Mouse (Mus musculus) layer of hippocampus, adult 11-12 months (tissue): Measurements from ENCODE around the gene Cxcl17.
"Not testable (repeated sequence)": the region's sequence is repeated elsewhere in the genome, so short reads cannot be mapped to it uniquely, and the experiment has no call there.

ENCODE experiments used
- DNase-seq: peaks from one replicate; pipeline ENCODE4 v3.0.0; 2022; ENCODE audit warnings: low spot score

Cxcl17 gene

GRCm38 (mm10) chr7:25412833-25413441 lies at the start of gene Cxcl17:
TSS of gene Cxcl17 (minus strand) at chr7:25412886.
- no peak for DNase-seq

- not testable (repeated sequence) for DNase-seq
Observed at GRCm38 (mm10) chr7:25462033-25462337, 49.3 kb upstream of the Cxcl17 start.

GRCm38 (mm10) chr7:25461336-25462032 lies 48.8 kb upstream of the Cxcl17 start:
- peak; percentile 63 for DNase-seq

- DNase-seq: no peak
Observed at GRCm38 (mm10) chr7:25452103-25452502, 39.4 kb upstream of the Cxcl17 start.

GRCm38 (mm10) chr7:25449913-25450890 lies 37.5 kb upstream of the Cxcl17 start:
- DNase-seq: no peak

GRCm38 (mm10) chr7:25440816-25441153 lies 28.1 kb upstream of the Cxcl17 start:
- no peak for DNase-seq

DNA sequence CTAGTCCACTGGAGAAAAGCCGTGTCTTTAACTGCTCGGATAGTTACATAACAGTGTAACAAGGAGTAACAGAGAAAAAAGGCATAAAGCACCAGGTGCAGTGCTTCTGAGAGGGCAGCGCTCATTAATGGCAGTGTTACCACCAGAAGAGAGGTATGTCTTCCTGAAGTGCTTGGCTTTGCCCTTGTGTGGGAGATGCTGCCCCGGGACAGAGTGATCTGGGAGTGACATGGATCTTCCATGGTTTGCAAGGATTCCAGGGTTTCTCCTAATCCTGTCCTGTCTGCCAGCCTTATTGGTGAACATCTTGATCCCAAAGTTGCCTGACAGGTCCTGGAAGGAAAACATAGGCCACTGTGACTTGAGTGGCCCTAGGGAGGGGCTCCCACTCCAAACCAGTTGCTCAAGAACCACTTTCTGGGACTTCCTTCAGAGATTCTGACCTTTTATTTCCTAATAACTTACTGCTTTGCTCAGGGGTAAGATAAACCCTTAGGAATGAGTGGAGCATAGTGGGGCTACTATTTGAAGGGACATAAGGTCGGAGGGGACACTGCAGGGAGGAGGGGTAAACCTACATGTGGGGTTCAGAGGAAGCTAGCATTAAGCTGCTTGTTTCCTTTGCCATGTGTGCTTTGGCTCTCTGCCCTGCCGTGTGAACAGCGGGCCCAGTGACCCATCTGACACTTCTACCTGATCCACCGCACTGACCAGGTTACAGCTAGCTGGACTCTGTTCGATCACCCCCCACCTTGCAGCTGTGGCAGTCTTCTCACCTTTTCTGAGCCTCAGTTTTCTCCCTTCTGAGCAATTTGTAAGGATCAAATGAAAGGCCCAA lies 27.5 kb upstream of the Cxcl17 start:
- DNase-seq: no peak

DNA sequence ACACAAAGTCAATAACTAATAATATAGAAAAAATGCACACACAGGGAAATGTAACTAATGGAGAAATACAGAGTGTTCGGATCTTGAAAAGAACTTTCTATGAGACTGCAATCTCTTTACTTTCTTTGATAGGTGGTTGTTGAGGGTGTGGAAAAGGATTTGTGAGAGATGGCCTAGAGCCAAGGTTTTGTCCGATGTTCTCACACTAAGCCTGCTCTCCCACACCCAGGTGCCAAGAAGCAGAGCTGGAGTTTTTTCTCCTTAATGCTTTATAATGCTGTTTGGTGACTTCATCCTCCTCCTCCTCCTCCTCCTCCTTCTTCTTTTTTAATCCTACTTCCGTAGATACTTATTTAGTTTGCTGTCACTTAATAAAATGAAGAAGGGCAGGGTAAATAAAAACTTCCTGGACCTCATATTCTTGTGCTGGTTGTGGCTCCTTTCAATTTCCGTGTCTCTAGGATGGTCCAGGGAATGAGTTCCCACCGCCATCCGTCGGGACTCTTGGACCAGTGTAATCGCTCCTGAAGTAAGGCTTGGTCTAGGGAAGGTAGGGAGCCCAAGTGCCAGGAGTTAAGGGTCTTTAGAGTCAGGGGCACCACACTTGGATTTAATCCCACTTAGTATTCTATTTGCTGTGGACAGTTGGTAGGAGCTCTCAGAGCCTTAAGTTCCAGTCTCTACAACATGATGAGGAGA lies 26.6 kb upstream of the Cxcl17 start:
- DNase-seq: no peak

DNA sequence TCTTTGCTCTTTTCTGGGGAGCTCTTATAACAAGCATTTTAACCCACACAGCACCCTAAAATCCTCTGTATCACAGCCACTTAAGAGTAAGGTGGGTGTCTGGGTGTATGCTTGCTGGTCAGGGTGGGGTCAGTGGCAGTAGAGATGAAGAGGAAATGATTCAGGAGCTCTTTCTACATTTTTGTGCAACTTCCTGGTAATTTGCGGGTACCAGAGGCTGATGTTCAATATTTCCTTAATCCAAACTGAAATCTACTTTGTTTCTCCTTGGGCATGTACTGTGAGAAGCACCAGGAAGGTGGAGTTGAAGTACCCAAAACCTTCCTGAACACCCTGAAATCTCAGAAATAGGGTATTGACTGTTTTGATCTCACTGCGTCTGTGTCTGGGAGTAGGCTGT lies 24.0 kb upstream of the Cxcl17 start:
- DNase-seq: no peak

DNA sequence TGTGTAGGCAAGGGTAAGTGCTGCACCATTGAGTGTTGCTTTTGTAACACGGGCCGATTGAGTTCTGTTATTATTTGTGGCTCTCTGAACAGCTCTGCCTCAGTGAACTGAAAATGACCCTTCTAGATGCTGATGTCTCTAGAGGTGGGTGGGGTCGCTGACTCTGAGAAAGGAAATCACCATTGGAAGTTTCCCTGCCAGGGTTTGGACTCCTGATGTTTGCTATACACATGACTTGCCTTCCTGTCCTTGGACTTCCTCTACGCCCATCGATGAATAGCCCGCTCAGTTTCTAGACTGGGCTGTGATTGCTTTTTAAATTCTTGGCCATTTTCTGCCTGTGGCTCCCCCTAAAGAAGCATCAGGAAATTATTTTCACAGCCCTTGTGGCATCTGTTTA lies 23.5 kb upstream of the Cxcl17 start:
- no peak for DNase-seq

- DNase-seq: no peak
Observed at GRCm38 (mm10) chr7:25435546-25435851, 22.8 kb upstream of the Cxcl17 start.

- no peak for DNase-seq
Observed at GRCm38 (mm10) chr7:25434654-25435545, 22.2 kb upstream of the Cxcl17 start.

- DNase-seq: no peak
Observed at GRCm38 (mm10) chr7:25433781-25434560, 21.3 kb upstream of the Cxcl17 start.

DNA sequence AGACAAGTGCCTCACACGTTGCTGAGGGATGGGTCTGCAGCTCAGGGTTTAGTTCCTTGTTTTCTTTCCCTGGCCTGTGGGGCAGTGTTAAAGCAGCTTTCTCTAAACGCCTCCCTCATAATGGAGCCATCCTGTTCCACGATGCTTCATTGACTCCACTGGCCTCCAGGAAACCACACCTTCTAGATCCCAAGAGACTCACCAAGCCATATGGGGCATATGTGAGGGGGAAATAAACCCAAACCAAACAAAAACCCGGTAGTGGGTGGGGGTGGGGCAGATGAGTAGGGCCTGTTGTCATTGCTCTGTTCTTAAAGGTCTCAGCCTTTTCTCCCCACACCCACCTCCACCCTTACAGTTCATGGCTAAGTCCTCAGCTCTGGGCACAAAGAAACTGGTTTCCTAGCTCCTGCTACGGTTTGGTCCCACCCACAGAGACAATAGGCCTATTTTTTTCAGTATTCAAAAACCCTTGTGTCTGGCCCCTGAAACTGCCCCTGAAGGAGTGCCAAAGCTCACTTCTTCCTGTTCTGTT lies 20.4 kb upstream of the Cxcl17 start:
- no peak for DNase-seq

GRCm38 (mm10) chr7:25432381-25432780 lies 19.7 kb upstream of the Cxcl17 start:
- DNase-seq: no peak

GRCm38 (mm10) chr7:25429886-25430784 lies 17.4 kb upstream of the Cxcl17 start:
- no peak for DNase-seq

- no peak for DNase-seq
Observed at GRCm38 (mm10) chr7:25428321-25428720, 15.6 kb upstream of the Cxcl17 start.

DNA sequence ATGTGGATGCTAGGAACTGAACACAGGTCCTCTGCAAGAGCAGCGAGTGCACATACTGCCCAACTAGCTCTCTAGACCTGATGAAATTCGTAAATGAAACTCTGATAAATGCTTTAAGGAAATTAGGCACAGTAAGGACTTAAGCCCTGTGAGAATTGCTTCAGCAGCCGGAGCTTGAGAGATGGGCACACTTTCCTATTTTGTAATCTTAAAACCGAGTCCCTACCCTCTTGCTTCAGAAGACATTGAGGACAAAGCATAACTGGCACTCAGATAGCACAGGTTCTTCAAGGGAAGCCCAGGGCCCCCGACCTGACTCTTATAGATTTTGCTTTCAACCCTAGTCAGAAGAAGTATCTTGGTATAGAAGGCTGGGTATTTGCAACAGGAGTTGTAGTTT lies 14.5 kb upstream of the Cxcl17 start:
- no peak for DNase-seq
